Mouse (Mus musculus): ENCODE measurements around the gene Fbxo2. TPM values are rescaled to one million over a fixed set of nuclear protein-coding genes. Genes with fewer than 3 reads are reported as not detected.

Fbxo2 gene
- total RNA-seq, 2 experiments from 2014 or later = 2.3 to 3.3 TPM

DNA sequence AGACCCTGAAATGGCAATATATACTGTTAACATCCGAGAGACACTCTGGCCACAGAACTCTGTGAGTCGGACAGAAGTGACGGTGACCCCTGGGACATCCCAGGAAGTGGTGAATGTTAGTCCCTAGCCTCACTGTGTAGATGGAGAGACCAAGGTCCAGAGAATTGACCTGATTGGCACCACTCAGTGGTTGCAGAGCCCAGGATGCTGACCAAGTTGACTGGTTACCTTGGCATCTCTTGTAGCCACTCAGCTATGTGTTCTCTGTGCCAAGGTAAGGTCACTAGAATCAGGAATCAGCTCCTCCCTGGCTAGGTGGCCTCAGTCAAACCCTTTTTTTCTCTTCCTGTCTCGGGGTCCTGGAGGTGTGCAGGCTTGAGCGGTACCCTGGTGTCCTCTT lies 16.7 kb upstream of the Fbxo2 start:
- no peak for DNase-seq

GRCm38 (mm10) chr4:148147714-148148113 lies 12.7 kb upstream of the Fbxo2 start:
- DNase-seq = no peak

DNA sequence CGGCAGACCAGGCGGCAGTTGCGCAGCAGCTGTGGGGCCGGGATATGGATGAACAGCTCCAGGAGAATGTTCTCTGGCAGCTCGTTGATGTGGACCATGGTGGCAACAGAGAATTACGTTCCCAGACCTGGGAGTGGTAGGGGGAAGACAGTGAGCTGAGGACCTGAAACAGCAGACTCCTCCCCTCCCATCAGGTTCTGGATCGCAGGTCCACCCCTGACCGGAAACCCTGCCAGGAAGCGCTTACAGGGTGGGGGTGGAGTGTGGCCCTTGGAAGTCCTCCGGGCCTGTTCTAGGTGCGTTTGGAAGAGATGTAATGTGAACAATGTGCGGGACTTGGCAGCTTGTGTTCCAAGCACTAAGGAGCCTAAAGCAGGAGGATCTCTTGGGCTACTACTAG lies 10.9 kb upstream of the Fbxo2 start:
- DNase-seq = no peak

DNA sequence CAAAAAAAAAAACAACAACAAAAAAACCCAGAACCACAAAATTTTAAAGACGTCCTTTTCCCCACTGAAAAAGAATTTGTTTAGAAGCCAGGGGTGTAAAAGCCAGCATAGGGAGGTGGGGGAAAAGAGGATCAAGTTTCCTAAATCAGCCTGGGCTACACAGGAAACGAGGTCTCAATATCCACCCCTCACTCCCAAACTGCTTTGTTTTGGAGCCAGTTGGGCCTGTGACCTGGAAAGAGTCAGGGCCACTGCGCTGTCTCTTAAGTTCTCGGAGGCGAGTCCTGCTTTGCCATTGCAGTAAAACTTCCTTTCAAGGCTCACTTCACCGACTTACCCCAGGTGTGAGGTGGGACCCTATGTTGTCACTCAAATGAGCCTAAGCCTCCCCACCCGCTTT lies 10.2 kb upstream of the Fbxo2 start:
- no peak for DNase-seq

DNA sequence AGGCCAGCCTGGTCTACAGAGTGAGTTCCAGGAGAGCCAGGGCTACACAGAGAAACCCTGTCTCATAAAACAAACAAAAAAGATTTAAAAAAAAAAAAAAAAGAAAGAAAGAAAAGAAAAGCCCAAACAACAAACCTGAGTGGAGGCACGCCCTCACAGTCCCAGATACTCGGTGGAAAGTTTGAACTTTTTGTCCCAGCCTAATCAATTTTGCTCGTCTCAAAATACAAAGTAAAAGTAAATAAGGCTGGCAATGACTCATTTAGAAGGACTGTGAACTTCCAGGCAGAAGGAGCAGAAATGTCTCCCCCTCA lies 9.5 kb upstream of the Fbxo2 start:
- no peak for DNase-seq

DNA sequence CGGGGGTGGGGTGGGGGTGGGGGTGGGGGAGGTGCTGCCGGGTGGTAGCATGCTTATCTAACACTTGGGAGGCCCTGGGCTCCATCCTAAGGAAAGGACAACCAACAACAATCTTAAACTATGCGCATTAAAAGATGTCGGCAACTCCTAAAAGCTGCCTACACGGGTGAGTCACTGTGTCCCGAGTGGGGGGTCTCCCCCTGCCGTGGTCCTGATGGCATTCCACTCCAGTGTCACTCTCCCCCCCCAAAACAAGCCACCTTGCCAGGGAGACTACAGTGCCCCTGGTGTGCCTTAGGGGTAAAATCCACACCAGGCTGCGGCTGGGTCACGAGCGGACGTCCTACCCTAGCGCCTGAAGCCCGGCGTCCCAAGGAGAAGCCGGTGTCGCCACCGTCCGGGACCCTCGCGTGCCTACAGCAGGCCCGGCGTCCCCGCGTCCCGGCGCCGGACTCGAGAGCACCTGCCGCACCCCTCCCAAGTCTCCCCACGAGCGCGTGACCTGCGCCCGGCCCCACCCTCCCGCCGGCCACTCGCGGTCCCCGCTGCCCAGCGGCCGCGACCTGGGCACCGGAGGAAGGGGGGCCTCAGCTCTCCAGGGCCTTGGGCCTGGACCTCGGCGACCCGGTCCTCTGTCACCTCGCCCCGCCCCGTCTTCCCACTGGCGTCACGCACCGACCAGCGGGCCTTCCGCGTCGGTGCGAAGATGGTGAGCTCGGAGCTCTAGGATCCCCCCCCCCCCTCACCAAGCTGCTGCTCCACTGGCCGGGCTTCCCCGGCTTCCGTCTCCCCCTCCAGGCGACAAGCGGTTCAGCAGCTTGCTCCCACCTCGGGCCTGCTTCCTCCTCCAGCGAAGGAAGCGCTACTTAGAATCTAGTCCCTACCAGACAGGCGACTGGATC lies 8.9 kb upstream of the Fbxo2 start, which contains the start of gene Fbxo6:
TSS of gene Fbxo6 (minus strand) at position 874 of the 902 bp plus-strand sequence.
- DNase-seq = peak; percentile 90

DNA sequence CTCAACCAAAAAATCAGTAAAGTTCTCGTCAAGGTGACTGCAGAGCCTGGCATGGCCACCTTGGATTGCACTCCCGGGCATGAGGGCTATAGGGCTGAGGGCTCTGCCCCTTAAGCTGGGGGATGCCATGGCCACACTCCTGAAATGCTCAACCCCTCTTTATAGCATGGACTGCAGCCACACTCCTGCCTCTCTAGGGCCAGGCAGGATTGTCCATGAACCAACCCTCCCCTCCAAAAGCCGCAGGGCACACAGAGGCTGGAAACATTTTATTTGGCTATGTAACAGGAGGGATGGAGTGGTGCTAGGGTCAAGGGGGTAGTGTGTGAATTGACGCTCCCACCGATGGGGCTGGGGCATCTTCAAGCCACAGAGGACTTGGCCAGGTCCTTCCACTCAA lies 7.9 kb upstream of the Fbxo2 start:
- DNase-seq = no peak

DNA sequence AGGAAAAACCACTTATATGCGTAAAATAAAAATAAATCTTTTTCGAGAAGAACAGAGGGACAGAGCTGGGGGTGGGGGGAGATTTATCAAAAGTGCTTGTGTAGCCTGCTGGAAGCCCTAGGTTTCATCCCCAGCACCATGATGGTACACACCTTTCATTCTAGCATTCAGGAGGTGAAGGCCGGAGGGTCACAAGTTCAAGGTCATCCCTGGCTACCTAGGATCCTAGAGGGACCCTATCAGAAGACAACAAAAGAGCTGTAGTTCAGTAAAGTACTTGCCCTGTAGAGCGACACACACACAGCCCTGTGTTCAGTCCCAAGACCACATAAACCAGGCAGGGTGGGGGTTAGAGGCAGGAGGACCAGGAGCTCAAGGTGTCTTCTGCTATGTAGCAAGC lies 6.4 kb upstream of the Fbxo2 start:
- DNase-seq = no peak

DNA sequence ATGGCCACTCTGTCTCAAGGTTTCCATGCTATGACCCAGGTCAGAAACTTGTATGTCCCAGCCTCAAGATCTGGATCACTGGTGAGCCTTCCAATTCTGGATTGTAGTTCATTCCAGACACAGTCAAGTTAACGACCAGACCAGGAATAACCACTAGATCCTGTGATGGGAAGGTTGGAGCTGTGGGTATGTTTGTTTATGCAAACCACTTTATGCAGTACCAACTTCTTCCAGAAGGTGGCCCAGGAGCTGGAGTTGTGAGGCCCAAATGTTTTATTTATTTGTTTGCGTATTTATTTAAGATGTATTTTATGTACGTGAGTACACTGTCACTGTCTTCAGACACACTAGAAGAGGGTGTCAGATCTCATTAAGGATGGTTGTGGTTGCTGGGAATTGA lies 5.4 kb upstream of the Fbxo2 start:
- peak; percentile 59 for DNase-seq

DNA sequence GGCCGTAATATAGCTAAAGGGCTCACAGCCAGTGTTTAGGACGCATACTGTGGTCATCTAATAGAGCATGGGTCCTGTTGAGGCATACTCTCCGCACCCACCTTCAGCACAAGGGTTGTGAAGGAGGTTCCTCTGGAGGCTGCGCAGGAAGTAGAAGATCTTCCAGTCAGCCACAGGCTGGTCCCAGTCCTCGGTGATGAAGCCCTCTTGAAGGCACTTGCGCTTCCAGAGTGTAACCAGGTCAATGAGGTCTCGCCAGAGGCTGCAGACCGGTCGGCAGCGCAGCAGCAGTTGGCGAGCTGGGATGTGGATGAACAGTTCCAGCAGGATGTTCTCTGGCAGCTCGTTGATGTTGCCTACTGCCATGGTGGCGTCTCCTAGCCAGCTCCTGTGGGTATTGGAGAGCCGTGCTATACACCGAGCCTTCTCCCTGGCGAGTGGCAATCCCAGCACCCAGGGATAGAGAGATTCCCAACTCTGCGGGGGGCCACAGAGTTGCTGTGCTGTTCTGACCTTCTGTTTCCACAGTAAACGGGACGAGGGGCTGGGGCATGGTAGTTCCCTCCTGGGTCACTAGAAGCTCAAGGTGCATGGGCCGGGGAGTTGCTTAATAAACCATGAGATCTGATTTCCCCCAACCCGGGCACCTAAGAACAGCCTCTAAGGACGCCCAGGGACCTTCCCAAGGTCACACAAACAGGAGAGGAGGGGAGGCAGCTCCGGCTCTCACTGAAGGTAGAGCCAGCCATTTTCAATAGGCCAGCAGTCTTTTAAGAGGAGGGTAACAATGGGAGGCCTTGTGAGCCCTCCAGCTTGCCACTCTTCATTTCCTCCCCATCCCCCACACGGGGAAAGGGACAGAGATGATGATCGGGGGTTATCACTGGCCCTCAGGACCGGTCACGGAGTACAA lies 1.7 kb upstream of the Fbxo2 start:
- DNase-seq = no peak

DNA sequence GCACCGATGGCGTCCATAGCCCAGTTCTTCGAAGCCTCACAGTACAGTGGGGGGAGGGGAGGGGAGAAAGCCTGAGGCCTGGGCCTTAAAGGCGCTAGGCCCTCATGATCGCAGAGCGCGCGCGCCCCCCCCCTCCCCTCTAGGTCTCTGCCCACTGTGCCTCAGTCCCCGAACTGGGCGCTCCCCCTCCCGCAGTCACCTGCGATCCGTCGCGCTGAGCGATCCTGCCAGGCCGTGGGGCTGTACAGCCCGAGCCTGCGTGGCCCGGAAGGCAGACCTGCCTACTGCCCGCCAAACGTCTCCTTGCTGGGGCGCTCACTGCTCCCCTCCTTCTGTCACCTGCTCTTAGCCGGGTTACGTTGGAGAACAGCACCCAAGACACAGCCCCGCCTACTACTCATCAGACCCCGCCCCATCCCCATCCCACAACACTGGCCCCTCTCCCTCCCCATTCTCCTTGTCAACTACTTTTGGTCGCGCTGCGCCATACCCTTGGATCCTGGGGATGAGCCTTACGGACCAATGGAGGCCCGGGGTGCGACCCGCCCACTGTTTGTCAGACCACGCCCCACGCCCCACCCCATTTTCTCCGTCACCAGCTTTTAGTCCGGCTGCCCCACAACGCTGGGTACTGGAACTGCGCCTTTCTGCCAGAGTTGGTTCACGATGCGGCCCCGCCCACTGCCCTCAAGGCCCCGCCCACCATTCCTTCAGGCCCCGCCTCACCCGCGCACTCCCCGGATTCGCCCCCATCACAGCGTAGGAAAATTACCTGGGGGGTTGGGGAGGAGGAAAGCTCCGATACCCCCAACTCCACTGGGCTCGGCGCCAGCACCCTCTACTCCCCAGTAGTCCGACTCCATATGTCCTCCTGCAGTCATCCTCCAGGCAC lies 631 bp upstream of the Fbxo2 start:
- DNase-seq = peak; percentile 96

GRCm38 (mm10) chr4:148164002-148164439 lies 3.6 kb downstream of the Fbxo2 start:
- peak; percentile 84 for DNase-seq

DNA sequence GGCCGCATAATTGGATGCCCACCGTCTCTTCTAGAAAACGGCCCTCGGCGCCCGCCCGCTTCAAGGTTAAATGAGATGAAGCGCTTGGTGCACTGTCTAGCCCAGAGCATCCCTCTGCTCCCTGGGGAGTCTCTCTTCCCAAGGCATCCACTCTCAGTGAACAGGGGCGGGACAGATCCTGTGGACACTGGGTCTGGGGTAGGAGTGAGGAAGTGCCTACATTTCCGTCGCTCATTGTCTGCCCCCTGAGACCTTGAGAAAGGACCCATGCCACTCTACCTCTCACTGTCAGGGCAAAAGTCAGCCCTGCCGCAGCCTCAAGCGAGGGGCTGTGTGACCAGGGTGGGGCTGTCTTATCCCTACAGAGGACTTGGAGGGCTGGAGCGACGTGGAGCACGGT lies 4.0 kb downstream of the Fbxo2 start:
- DNase-seq = no peak

DNA sequence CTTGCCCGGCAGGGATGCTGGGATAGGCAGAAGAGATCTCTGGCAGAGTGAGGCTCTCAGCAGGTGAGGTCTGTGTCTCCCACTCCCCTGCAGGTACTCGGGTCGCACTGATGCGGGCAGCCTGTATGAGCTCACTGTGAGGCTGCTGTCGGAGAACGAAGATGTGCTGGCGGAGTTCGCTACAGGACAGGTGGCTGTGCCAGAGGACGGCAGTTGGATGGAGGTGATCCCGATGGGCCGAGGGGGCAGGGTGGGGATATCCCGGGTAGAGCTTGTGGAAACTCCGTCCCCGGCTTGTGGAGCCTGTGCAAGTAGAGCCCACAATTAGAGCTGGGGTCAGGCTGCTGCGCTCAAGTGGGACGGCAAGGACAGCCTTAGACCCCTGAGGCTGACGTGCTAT lies 5.1 kb downstream of the Fbxo2 start:
- no peak for DNase-seq

- no peak for DNase-seq
These were observed 6.0 kb downstream of the Fbxo2 start for GRCm38 (mm10) chr4:148166431-148166830.

DNA sequence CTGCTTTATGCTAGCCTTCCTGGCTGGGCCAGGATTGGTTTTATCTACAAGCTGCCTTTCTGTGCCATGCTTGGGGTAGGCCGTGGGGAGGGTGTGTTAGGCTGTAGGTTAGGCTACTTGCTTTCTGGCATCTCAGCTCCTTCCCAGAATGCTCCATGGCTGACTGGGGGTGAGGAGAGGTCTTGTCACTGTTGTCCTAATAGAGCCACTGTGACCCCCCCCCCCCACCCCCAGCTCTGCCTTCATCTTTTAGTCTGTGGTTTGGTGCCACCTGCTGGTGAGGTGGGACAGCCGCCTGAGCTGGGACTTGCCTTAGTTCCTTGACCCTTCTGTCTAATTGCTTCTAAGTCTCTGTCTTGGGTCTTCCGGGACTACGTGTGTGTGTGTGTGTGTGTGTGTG lies 6.6 kb downstream of the Fbxo2 start:
- DNase-seq = peak; percentile 79

GRCm38 (mm10) chr4:148168287-148168686 lies 7.9 kb downstream of the Fbxo2 start:
- peak; percentile 71 for DNase-seq

- no peak for DNase-seq
These were observed 9.2 kb downstream of the Fbxo2 start for GRCm38 (mm10) chr4:148169586-148169985.

DNA sequence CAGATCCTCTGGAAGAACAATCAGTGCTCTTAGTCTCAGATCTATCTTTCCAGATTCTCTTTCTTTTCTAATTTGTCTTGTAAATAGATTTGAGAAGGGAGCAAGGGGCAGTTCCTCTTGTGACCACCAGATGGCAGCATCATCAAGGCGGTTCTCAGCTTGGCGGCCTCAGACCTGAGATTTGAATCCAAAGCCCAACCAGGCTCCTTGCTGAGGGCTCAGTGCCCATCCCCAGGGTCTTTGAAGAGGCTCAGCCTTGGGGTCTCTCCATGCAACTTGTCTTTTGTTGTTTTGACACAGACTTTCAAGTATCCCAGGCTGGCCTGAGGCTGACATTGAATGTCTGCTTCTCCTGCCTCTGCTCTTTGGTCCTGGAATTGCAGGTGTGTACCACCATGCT lies 10.4 kb downstream of the Fbxo2 start:
- DNase-seq = peak; percentile 63

- DNase-seq = no peak
These were observed 10.8 kb downstream of the Fbxo2 start for GRCm38 (mm10) chr4:148171261-148171660.

GRCm38 (mm10) chr4:148173811-148174494 lies 13.5 kb downstream of the Fbxo2 start:
- DNase-seq = no peak

DNA sequence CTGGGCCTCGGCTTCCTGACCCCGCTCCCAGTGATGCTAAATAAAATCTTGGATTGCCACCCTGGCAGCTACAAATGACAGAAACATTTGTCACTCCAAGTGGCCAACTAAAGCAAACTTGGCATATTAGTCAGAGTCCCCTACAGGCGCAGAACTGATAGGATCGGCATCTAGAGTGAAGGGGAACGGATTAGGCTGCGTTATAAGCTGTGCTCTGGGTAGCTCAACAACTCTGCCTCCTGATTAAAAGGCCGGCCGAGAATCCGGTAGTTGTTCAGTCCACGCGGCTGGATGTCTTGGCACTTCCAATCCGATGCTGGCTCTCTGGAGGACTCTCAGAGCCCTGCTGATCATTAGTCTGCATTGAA lies 14.1 kb downstream of the Fbxo2 start:
- DNase-seq = no peak
